Mouse (Mus musculus) skeletal muscle tissue, postnatal 0 days (tissue): ENCODE measurements around the gene Sap18. TPM values are rescaled to one million over a fixed set of nuclear protein-coding genes. Genes with fewer than 3 reads are reported as not detected.

Experiments used
- microRNA-seq, 2 experiments: library from miRNA; unstranded; fragments of <30 nt; microRNA quantifications; one replicate each; pipeline ENCODE4; 2016
- polyA plus RNA-seq: library from polyadenylated mRNA; unstranded; fragments of >200 nt; fragmentation: Nextera tagmentation; extraction: Ambion mirVana; gene quantifications from 2 replicates; pipeline ENCODE4 v1.2.1, GENCODE M21; 2015

Gene Sap18
- polyA plus RNA-seq: 10.1 and 18.1 TPM in 2 replicates

GRCm38 (mm10) chr14:57797991-57798931 is at the start of gene Sap18:
Gene Sap18, plus strand, starts transcription at chr14:57798180.

GRCm38 (mm10) chr14:57758237-57758636 is 39.7 kb upstream of the Sap18 start, which contains the start of gene Lats2:
Gene Lats2, minus strand, starts transcription at chr14:57758388.

GRCm38 (mm10) chr14:57825788-57826751 is 28.1 kb downstream of the Sap18 start, which contains the start of the genes Ska3 and Mrpl57:
Gene Ska3, minus strand, starts transcription at chr14:57826185.
Gene Mrpl57, plus strand, starts transcription at chr14:57826234.

Small RNA genes within 50 kb of the gene (microRNA-seq; reads per million reads assigned to microRNA genes)
- 0 to 0.20 reads per million in 2 experiments for gene Mir3077

Other genes with a start within 250 kb of the Sap18 start
- 59.7 and 63.0 TPM in 2 replicates for gene Eef1akmt1, start 226.6 kb upstream of the Sap18 start, polyA plus RNA-seq
- gene Xpo4, start 132.8 kb upstream of the Sap18 start, polyA plus RNA-seq: 6.7 and 6.8 TPM in 2 replicates
- not detected in 2 replicates for gene Gm49361, start 52.1 kb upstream of the Sap18 start, polyA plus RNA-seq
- gene Lats2, start 39.8 kb upstream of the Sap18 start, polyA plus RNA-seq: 14.7 and 17.0 TPM in 2 replicates
- 5.4 and 5.5 TPM in 2 replicates for gene Ska3, start 28.0 kb downstream of the Sap18 start, polyA plus RNA-seq
- gene Mrpl57, start 28.1 kb downstream of the Sap18 start, polyA plus RNA-seq: 156 and 169 TPM in 2 replicates
- 35.3 and 41.9 TPM in 2 replicates for gene Zdhhc20, start 92.1 kb downstream of the Sap18 start, polyA plus RNA-seq
- gene Micu2, start 201.1 kb downstream of the Sap18 start, polyA plus RNA-seq: 85.3 and 91.3 TPM in 2 replicates